Mouse (Mus musculus) bone marrow macrophage, adult 2 months (primary cell): Measurements from ENCODE around the gene Fam57b.

Experiments
- CTCF ChIP-seq: IDR thresholded peaks from 2 replicates; pipeline ENCODE4 v1.5.1; 2012; ENCODE audit warnings: low read depth, mild to moderate bottlenecking, low read length, moderate library complexity
- POLR2A ChIP-seq: IDR thresholded peaks from 2 replicates; pipeline ENCODE4 v1.6.1; 2012; ENCODE audit warnings: mild to moderate bottlenecking, low read depth, low read length, borderline replicate concordance

- TF ChIP-seq POLR2A (no peak), CTCF (no peak)
These were observed 15.7 kb upstream of the Fam57b start for GRCm38 (mm10) chr7:126781661-126782370.
